Mouse (Mus musculus): Measurements from ENCODE around the gene Pcgf1. TPM values are rescaled to one million over a fixed set of nuclear protein-coding genes. Genes with fewer than 3 reads are reported as not detected.

Pcgf1 gene
- 9.5 and 15.0 TPM in 2 replicates for total RNA-seq (2017)

GRCm38 (mm10) chr6:83077630-83078323 lies at the start of gene Pcgf1:
TSS of gene Pcgf1 (plus strand) at chr6:83077869.
- ATAC-seq (ENCODE audit: extremely low read depth, insufficient number of reproducible peaks, low FRiP score, poor library complexity, severe bottlenecking) = no peak

GRCm38 (mm10) chr6:83029777-83030176 lies 47.9 kb upstream of the Pcgf1 start:
- ATAC-seq (ENCODE audit: extremely low read depth, insufficient number of reproducible peaks, low FRiP score, poor library complexity, severe bottlenecking) = no peak

DNA sequence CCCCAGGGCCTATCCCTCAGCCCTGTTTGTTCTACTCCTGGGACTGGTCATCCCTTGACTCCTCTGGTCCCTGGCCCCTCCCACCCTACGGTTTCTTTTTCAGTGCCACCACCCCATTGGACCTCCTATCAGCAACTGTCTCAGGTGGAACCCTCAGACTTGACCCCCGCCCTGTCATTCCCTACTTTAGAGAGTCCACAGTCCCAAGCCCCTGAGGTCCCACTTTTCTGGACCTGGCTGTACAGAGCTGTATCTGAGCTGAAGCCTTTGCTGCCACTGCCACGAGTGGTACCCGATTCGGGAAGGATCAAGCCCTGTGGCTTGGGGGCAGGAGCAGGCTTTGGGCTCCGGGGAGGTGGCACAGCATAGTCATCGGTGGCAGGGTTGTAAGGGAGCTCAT lies 46.6 kb upstream of the Pcgf1 start:
- no peak for ATAC-seq (ENCODE audit: extremely low read depth, insufficient number of reproducible peaks, low FRiP score, poor library complexity, severe bottlenecking)

- no peak for ATAC-seq (ENCODE audit: extremely low read depth, insufficient number of reproducible peaks, low FRiP score, poor library complexity, severe bottlenecking)
Measured at GRCm38 (mm10) chr6:83031921-83032590, 45.6 kb upstream of the Pcgf1 start.

GRCm38 (mm10) chr6:83032769-83033191 lies 44.9 kb upstream of the Pcgf1 start:
- ATAC-seq (ENCODE audit: extremely low read depth, insufficient number of reproducible peaks, low FRiP score, poor library complexity, severe bottlenecking) = peak; percentile 30; the same call in 1 of the 2 replicates

GRCm38 (mm10) chr6:83033249-83034185 lies 44.2 kb upstream of the Pcgf1 start, which contains the start of the genes Dok1 and Loxl3:
TSS of gene Dok1 (minus strand) at chr6:83033471.
TSS of gene Loxl3 (plus strand) at chr6:83034173.
- peak; percentile 41 for ATAC-seq (ENCODE audit: extremely low read depth, insufficient number of reproducible peaks, low FRiP score, poor library complexity, severe bottlenecking)

GRCm38 (mm10) chr6:83034463-83035055 lies 43.1 kb upstream of the Pcgf1 start:
- ATAC-seq (ENCODE audit: extremely low read depth, insufficient number of reproducible peaks, low FRiP score, poor library complexity, severe bottlenecking) = no peak

GRCm38 (mm10) chr6:83037188-83037587 lies 40.5 kb upstream of the Pcgf1 start:
- no peak for ATAC-seq (ENCODE audit: extremely low read depth, insufficient number of reproducible peaks, low FRiP score, poor library complexity, severe bottlenecking)

DNA sequence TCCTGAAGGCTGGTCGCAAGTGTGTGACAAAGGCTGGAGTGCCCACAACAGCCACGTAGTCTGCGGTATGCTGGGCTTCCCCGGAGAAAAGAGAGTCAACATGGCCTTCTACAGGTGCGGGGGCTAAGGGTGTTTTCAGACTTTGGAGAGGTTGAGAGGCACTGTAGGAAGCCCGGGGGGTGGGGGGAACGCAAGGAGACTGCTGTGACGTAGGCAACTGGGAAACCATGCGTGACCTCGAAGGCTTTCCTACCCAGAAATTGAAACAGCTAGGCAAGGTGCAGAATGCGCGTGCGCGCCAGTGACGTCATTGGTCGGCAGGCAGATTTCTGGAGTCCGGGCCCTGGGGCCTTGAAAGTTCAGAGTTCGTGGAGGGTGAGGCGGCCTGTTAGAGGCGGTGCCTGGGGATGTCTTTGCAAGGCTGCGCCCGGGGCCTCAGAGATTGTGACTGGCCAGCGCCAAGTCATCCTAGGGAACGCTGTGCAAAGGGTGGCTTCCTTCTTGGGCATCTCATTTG lies 39.1 kb upstream of the Pcgf1 start:
- ATAC-seq (ENCODE audit: extremely low read depth, insufficient number of reproducible peaks, low FRiP score, poor library complexity, severe bottlenecking) = peak; percentile 78

GRCm38 (mm10) chr6:83040601-83041000 lies 37.1 kb upstream of the Pcgf1 start:
- ATAC-seq (ENCODE audit: extremely low read depth, insufficient number of reproducible peaks, low FRiP score, poor library complexity, severe bottlenecking) = no peak

DNA sequence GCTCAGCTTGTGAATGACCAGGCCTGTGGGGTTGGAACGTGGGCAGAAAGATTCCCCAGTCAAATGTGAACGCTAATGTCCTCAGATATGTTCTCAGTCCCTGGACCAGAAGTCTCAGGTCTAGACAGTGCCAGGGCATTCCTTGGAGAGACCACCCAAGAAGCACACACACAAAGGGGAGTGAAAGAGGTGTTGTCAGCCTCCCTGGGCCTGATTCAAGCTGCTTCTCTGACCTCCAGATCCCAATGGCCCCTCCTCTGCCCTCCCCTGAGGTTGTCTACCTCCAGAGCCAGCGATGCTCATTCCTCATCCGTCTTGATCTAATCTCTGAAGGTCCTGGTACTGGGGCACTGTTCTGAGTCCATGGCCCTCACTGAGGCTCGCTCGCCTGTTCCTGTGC lies 34.1 kb upstream of the Pcgf1 start:
- no peak for ATAC-seq (ENCODE audit: extremely low read depth, insufficient number of reproducible peaks, low FRiP score, poor library complexity, severe bottlenecking)

DNA sequence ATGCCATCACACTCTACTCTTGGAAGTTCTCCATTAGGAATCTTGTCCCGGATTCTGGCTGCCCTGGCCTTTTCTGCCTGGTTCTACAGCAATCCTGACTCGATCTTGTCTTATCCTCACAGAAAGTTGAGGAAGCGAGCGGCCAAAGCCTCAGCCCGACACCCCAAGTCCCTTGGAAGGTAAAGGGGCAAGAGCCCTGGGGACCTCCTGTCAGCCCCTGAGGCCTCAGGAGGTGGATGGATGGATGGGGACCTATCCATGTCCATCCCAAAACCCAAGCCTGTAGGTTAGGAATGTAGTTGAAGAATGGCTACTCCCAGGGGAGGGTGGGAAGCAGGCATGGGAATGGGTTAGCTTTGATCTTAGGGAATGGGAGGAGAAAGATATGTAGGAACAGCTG lies 33.7 kb upstream of the Pcgf1 start:
- no peak for ATAC-seq (ENCODE audit: extremely low read depth, insufficient number of reproducible peaks, low FRiP score, poor library complexity, severe bottlenecking)

GRCm38 (mm10) chr6:83044742-83045141 lies 32.9 kb upstream of the Pcgf1 start:
- ATAC-seq (ENCODE audit: extremely low read depth, insufficient number of reproducible peaks, low FRiP score, poor library complexity, severe bottlenecking) = peak; percentile 71; the same call in 1 of the 2 replicates

- no peak for ATAC-seq (ENCODE audit: extremely low read depth, insufficient number of reproducible peaks, low FRiP score, poor library complexity, severe bottlenecking)
Measured at GRCm38 (mm10) chr6:83049367-83049766, 28.3 kb upstream of the Pcgf1 start.

- ATAC-seq (ENCODE audit: extremely low read depth, insufficient number of reproducible peaks, low FRiP score, poor library complexity, severe bottlenecking) = peak; percentile 4; the same call in 1 of the 2 replicates
Measured at GRCm38 (mm10) chr6:83053136-83053960, 24.3 kb upstream of the Pcgf1 start.

DNA sequence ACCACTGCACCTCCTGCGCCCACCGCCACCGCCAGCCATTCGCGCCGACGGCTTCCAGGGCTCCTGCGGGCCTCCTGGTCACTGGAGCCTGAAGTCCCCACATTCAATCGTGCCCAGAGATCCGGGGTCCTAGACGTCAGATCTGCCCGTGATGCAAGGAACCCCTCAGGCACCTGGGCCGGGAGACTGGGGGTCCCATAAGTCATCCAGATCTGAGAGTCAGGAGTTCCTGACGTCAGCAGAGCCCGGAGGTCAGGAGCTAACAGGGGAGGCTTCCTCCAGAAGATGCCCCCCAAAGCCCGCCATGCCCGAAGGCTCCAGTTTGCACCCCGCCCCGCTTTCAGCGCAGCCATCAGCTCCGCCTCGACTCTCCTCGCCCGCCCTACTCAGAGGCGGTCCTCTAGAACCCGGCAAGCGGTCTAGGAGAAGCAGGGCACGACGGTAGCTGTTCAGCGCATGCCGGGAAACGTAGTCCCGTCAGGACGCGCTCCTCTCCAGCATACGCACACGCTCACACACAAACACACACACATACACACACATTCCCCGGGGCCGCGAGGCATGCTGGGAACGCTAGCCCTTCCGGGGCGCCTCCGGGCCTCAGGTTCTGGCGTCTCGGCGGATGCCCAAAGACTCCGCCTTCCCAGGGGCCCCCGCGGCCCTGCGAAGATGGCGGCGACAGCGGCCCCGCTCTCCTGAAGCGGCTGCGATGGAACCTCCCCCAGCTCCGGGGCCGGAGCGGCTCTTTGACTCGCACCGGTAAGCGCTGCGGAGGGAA lies 23.4 kb upstream of the Pcgf1 start, which contains the start of gene Aup1:
Aup1 (plus strand) TSS at position 448 of the 778 bp plus-strand sequence.
- ATAC-seq (ENCODE audit: extremely low read depth, insufficient number of reproducible peaks, low FRiP score, poor library complexity, severe bottlenecking) = peak; percentile 93

- no peak for ATAC-seq (ENCODE audit: extremely low read depth, insufficient number of reproducible peaks, low FRiP score, poor library complexity, severe bottlenecking)
Measured at GRCm38 (mm10) chr6:83054871-83055431, 22.7 kb upstream of the Pcgf1 start, which contains the start of gene Htra2. TSS of gene Htra2 (minus strand) at chr6:83055273.
